Mouse (Mus musculus): ENCODE results near the gene Mdm4. TPM values are rescaled to one million over a fixed set of nuclear protein-coding genes. Genes with fewer than 3 reads are reported as not detected.

The Mdm4 gene
- total RNA-seq, 2 experiments from 2014 or later: 25.0 to 29.0 TPM

DNA sequence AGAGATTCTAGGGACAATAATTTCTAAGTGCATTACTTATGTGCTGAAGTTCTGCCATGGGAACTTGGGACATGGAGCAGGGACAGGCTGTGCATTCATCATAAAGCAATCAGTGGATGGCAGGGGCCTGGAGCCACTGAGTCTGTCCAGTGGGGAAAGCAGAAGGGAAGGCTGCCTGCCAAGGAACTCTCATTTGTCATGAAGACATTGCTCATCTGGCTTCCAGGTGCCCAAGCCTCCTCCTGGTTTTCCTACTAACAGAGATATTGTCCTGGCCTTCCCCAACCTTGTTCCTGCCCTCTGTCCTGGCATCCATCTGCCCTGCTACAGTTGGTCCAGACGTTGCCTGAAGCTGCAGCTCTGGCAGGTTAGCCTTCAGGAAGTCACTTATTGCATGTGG is 53.0 kb downstream of the Mdm4 start:
- no peak for DNase-seq (ENCODE audit: low spot score)
- intact Hi-C loops (cut with DNase I): no loop called here

DNA sequence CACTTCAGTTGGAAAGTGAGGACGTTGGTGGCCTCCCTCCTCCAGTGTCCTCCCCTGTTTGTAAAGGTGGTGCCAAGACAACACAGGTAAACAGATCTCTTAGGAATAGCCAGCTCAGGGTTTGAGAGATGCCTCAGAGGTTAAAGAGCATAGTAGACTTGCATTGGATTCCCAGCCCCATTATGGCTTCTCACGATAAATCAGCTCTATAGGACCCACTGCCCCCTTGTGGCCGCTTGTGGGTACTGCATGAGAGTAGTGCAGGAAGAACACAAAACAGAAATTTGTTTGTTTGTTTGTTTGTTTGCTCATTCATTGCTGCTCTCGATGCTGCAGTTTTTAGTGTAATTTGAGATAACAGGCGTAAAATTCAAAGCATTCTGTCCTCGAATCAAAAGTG is 61.7 kb downstream of the Mdm4 start:
- no peak for DNase-seq (ENCODE audit: low spot score)
- intact Hi-C loops (cut with DNase I): loop anchor here (1.0 kb wide), 1 partner anchor 209 kb away; no protein-coding TSS in a partner anchor

DNA sequence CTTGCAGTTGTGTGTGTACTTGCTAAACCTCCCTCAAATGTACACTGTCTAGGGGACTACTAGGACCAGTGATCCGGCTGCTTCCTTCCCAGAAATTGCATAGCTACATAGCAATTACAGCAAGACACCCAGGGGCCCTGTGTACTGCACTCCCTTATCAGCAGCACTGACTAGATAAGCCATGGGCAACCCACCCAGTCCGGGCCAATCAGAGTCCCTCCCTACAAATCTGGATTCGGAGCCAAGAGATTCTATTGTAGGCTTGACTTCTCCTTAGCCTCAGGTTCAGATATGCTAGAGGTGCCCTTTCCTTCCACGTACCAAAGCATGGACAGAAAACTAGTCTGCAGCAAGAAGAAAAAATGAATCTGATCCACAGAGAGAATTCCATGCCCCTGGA is 65.7 kb downstream of the Mdm4 start:
- DNase-seq (ENCODE audit: low spot score): no peak
- intact Hi-C loops (cut with DNase I): no loop called here

DNA sequence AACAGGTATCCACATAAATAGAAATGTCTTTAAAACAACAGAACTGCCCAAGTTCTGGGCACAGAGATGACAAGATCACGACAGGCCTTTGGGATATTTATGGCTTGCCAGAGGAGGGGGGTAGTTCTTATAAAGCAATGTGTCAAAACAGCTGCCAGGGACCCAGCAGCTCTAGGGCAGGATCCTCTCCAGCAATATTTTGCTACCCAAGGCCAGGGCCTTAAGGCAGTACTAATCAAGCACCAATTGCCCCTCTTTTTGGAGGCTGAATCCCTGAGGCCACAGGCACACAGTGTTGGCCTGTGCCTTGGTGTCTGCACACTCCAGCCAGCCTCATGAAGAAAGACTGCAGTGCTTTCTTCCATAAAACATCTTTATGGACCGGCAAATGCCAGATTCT is 66.3 kb downstream of the Mdm4 start:
- no peak for DNase-seq (ENCODE audit: low spot score)
- intact Hi-C loops (cut with DNase I): no loop called here

DNA sequence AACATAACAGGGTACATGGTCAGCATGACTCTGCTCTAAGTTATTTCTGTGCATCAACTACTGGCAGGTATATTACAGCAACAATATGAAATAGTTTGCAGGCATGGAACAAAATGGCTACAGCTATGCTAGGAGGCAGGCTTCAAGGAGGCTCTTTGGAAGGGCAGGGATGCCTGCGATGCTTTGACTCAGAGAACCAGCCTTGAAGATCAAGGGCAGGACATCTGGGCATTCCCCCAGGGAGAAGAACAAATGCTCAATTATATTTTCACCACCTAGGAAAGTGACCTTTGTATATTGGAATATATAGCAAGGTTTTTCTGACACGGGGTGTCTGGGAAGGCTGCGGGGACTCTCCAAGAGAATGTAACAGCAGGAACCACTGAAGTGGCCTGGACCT is 68.6 kb downstream of the Mdm4 start:
- intact Hi-C loops (cut with DNase I): no loop called here
- DNase-seq (ENCODE audit: low spot score): no peak

DNA sequence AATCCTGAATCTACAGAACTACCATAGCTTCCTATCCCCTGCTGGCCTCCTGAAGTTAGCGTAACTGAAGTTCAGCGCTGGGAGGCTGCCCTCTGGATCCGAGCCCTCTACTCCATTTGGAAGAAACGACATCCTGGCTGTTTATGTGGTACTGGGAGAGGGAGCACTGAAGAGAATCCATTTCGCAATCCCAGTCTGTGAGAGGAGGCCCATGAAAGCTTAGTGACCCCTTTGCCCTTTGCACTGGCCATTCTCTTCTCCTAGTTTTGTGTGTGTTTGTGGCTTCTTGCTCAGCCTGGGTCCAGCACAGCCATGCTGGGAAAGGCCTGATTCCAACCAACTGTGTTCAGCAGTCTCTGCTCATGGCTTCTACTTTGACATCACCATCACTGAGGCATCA is 73.6 kb downstream of the Mdm4 start:
- no peak for DNase-seq (ENCODE audit: low spot score)
- intact Hi-C loops (cut with DNase I): no loop called here

DNA sequence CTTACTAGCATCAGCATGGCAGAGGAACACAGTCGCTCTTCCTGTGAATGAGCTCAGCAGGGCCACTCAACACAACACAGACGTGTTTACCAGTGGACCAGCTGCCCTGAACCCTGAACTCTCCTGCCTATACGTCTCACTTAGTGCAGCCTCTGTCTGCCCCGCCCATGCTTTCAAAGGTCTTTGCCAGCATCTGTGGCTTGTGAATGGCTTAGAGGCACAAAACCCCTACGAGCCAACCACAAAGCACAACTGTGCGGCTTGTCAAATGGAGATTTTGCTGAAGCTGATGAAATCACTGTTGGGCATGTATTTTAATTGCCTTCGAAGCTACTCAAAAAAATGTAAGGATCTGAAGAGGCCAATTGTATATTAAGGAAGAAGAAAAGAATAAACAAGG is 82.5 kb downstream of the Mdm4 start:
- no peak for DNase-seq (ENCODE audit: low spot score)
- intact Hi-C loops (cut with DNase I): no loop called here

DNA sequence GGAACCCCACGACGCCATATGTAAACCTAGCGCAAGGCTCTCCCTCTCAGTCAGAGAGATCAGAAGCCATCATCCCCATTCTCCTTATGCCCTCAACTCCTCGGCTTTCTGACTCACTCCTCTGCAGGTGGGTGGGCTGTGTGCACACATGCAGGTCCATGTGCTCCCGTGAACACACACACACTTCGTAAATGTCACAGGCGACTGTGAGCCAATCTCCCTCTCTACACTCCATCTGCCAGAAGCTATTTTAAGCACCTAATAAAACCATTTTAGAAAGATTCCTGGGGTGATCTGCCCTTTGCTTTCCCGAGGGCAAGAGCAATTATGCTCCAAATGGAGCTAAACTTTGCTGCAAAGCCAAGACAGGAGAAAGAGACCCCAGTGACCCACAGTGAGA is 84.5 kb downstream of the Mdm4 start:
- intact Hi-C loops (cut with DNase I): no loop called here

DNA sequence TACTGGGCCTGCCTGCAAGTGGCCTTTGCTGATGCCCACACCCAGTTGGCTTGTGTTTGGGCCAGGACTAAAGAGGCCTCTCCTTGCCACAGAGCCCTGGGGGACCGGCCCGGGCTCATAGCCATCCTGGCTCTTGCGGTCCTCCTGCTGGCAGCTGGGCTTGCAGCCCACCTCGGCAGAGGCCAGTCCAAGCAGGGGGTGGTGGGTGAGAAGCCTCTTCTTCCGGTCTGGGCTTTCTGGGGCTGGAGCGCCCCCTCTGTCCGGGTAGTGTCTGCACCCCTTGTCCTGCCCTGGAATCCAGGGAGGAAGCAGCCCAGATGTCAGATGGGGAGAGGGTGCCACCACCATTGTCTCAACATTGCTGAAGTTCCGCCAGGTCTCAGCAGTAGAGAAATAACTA is 91.4 kb downstream of the Mdm4 start:
- intact Hi-C loops (cut with DNase I): no loop called here
- no peak for DNase-seq (ENCODE audit: low spot score)

More for the DNA sequence above, 84.5 kb downstream of the Mdm4 start:
- DNase-seq (ENCODE audit: low spot score): no peak

DNA sequence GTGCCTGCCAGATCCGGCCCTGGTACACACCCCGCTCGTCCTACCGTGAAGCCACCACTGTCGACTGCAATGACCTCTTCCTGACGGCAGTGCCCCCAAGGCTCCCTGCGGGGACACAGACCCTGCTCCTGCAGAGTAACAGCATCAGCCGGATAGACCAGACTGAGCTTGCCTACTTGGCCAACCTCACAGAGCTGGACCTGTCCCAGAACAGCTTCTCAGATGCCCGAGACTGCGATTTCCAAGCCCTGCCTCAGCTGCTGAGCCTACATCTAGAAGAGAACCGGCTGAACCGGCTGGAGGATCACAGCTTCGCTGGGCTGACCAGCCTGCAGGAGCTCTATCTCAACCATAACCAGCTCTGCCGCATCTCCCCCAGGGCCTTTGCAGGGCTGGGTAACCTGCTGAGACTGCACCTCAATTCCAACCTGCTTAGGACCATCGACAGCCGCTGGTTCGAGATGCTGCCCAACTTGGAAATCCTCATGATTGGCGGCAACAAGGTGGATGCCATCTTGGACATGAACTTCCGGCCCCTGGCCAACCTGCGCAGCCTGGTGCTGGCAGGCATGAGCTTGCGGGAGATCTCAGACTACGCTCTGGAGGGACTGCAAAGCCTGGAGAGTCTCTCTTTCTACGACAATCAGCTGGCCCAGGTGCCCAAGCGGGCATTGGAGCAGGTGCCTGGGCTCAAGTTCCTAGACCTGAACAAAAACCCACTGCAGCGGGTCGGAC is 92.9 kb downstream of the Mdm4 start:
- DNase-seq (ENCODE audit: low spot score): no peak
- intact Hi-C loops (cut with DNase I): no loop called here

DNA sequence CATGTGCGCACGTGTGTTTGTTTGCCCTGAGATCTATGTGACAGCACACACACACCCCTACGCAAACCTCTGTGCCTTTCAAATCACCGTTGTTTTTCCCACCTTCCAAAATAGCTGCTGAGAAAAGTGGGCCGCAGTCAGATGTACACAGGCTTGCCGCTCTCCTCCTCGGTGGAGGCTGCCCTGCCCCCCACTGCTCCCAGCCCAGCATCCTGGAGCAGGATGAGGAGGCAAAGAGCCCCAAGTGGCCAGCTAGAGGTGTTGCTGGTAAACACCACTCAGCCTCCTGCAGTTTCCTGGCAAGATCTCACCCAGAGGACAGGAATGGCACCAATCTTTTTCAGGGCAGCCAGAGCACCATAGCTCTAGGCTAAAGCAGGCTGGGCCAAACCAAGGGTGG is 95.5 kb downstream of the Mdm4 start:
- intact Hi-C loops (cut with DNase I): no loop called here
- no peak for DNase-seq (ENCODE audit: low spot score)

DNA sequence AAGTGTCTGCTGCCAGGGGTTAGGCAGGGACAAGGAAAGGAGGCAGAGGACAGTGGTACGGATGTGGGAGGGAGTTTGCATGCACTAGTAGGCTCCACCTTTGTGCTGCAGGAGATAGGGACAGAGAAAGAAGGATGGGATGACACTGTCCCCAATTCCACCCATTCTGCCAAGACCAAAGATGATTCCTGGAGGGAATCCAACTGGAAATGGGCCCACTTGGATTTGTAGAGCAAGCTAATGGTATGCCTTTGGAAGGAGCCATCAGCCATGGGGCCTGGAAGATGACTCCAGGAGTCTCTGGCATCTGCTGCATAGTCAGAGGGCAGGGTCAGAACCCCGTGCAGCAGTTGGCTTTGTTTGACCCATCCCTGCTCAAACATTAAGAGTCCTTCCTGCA is 97.9 kb downstream of the Mdm4 start:
- no peak for DNase-seq (ENCODE audit: low spot score)
- intact Hi-C loops (cut with DNase I): no loop called here

DNA sequence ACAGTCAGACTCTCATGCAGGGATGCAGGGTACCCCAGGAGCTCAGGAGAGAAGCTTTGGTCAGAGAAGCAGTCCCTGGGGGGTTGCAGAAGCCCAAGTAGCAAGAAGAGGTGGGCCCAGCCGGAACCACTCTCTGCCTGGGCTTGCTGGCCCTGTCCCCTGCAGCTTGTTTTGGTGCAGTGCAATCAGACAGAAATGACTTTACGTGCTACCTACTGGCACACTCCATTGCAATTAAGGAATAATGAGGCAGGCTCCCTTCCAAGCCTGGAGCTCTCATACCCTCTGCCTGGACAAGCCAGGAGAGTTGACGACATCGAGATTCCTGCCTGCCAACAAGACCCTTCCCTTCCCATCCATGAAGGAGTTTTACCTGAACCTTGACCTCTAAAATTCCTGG is 100.1 kb downstream of the Mdm4 start:
- no peak for DNase-seq (ENCODE audit: low spot score)
- intact Hi-C loops (cut with DNase I): no loop called here

DNA sequence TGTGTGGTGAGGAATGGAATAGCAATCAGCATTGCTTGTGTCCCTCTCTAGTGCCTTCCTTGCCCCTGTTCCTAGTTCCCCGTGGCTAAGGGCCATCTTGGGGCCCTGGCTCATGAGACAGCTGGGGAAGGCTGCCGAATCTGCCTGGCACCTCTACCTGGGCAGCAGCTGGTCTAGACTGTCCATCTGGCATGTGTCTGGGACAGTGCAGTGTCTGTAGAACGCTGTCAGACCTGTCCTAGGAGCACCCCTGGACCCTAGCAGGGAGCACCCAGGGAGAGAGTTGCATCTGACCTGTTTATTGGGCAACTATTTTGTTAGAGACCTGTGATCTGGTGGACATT is 101.5 kb downstream of the Mdm4 start:
- DNase-seq (ENCODE audit: low spot score): no peak
- intact Hi-C loops (cut with DNase I): no loop called here

DNA sequence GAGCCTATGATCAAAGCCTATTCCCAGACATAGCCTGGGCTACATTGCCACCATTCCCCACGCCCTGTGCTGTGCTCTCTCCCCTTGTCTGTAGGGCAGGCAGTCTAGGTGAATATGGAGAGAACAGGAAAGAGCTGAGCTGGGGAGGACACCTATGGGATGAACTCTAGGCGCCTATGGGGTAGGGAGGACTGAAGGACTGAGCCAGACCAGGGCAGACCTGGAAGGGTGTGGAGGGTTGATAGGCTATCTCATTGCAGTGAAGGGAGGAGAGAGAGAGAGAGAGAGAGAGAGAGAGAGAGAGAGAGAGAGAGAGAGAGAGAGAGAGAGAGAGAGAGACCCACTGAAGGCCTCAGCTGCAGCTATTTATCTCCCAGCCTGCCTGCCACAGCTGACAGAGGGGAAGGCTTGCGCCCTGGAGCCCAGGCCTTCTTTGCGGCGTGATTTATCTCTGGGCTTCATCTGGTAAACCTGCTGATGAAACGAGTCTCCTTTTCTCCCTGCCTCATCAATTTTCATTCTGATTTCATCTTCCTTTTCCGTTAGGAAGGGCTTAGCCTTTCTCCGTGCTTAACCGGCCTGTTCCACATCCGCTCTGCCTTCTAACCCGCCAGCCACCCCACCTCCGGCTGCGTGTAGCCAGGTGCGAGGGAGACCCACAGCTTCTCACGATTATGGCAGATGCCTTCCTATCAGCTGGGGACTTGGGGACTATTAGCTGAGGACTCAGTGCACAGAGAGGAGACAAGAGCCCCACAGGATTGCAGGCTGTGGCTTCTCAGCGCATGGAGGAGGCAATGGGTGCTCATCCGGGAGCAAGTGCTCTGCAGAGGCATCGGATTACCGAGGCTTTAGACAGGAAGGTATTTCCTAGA is 102.1 kb downstream of the Mdm4 start:
- intact Hi-C loops (cut with DNase I): no loop called here
- no peak for DNase-seq (ENCODE audit: low spot score)

DNA sequence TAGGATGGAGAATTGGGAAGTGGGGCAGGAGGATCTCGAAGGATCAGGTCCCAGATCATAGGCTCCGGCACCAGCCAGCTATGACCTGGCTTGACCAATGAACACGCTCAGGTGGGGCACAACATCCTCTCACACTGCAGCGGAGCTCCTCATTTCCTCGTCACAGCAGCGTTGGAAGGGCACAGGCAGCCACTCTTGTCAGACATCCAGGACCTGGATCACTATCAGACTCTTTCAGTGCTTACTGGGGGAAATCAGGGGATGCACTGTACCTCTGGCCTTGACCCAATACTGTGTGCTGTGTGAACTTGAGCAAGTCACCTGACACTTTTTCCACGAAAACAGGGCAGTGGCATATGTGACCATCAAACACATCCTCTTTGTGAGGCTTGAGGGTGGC is 105.1 kb downstream of the Mdm4 start:
- no peak for DNase-seq (ENCODE audit: low spot score)
- intact Hi-C loops (cut with DNase I): no loop called here

DNA sequence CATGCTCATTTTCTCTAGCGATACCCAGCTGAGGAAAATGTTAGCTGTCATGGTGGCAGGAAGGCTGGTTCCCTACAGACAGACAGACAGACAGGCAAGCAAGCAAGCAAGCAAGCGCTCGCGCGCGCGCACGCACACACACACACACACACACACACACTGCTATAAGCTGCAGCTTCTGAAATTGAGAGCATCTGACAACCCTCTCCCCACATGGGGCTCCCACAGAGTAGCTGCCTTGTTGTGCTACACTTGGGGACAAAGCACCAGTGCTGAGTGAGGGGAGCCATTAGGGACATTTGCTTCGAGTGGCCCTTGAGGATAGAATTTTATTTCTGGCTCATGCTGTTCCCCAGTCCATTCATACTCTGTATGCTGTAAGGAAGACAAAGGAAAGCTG is 108.1 kb downstream of the Mdm4 start:
- no peak for DNase-seq (ENCODE audit: low spot score)
- intact Hi-C loops (cut with DNase I): no loop called here

DNA sequence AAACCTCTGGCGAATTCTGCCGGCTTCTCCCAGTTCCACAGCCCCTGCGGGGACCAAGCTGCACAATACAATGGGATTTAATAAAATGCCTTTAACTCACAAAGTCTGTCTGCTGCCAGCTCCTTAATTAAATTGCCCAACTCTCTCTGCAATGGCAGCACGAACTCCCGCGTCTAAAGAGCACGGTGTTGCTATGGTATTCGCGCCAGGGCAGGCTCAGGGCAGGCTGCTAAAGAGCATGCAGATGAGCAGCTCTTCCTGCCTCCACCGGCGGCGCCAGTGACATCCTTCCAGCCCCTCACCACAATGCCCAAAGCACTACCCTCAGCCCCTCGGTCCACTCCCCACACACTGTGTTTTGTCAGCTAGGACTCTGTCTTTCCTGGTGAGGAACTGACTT is 109.3 kb downstream of the Mdm4 start:
- intact Hi-C loops (cut with DNase I): no loop called here
- no peak for DNase-seq (ENCODE audit: low spot score)

DNA sequence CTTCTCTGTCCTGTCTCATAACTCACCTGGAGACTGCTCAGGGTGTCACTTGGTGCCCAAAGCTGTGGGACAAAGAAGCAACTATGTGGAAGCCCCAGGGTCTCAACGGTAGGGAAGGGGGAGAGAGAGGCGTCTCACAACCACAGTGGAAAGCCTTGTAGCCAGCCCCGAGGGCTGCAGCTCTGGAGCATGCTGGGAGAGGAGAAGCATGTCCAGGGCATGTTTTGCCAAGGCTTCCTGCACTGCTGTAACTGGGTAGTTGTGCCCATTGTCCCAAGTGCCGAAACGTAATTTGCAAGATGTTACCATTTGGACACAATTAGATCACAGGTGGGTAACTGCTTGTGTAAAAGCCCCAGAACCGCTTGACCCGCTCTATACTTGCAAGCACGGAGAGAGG is 111.1 kb downstream of the Mdm4 start:
- DNase-seq (ENCODE audit: low spot score): no peak
- intact Hi-C loops (cut with DNase I): no loop called here

DNA sequence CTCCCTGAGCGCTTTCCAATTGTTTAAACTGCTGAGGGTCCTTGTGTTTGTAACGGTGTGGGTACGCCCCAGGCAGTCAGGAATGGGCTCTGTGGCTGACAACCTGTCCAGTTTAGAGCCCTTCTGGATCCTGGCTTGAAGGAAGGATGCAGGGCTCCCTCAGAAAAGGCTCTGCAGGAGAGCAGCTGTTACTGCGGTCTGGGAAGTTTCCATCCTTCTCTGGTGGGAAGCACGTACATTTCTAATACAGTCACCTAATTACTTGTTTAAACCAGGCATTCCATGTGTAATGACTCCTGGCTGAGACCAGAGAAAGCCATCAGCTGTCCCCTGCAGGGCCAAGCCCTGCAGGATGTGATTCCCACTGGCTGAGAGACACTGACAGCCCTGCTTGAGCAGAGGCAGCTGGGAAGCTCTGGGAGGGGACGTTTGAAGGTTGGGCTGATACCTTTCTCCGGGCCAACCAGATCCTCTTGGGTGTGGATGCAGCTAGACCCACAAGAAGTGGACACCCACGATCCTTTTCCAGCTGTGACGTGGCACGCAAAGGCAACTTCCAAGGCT is 112.2 kb downstream of the Mdm4 start:
- no peak for DNase-seq (ENCODE audit: low spot score)
- intact Hi-C loops (cut with DNase I): no loop called here

DNA sequence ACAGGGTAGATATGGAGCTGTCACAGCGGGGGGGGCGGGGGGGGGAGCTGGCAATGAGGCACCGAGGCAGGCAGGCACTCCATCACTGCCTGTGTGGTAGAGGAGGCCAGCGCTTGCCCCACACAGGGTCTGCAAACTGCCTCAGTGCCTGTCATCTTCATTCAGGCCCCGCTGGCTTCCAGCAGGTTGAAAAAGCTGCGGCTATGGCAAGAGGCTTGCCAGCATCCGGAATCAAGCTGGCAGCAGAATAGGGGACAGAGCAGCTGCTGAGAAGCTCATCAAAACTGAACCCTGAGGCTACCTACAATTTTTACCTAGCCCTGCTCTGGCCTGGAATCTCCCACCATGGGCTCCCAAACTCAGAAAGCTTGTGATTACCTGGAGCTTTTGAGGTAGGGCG is 112.8 kb downstream of the Mdm4 start:
- intact Hi-C loops (cut with DNase I): no loop called here
- DNase-seq (ENCODE audit: low spot score): no peak

All from heart, postnatal 25 days (tissue).